Mouse (Mus musculus): ENCODE measurements around the gene Rngtt. TPM values are rescaled to one million over a fixed set of nuclear protein-coding genes. Genes with fewer than 3 reads are reported as not detected.
"Not testable (repeated sequence)": the region's sequence is repeated elsewhere in the genome, so short reads cannot be mapped to it uniquely, and the experiment has no call there.

Gene Rngtt
- polyA plus RNA-seq, 1 experiment from 2014 or later = 16.6 TPM

- not testable (repeated sequence) for H3K9me3 ChIP-seq (replicated peaks); H3K27me3 ChIP-seq; H3K36me3 ChIP-seq; H3K4me2 ChIP-seq; H3K27ac ChIP-seq; H3K4me1 ChIP-seq (replicated peaks); H3K4me3 ChIP-seq; H3K9ac ChIP-seq; ATAC-seq (replicated peaks; ENCODE audit: insufficient number of reproducible peaks, insufficient read depth, low FRiP score, low read depth)
- 76% methylated on average over 8 of the region's 8 CpGs for WGBS
Measured at GRCm38 (mm10) chr4:33450356-33450755, 140.2 kb downstream of the Rngtt start.

GRCm38 (mm10) chr4:33459851-33460250, 149.7 kb downstream of the Rngtt start:
- no peak for ATAC-seq (replicated peaks; ENCODE audit: insufficient number of reproducible peaks, insufficient read depth, low FRiP score, low read depth)
- Histone ChIP-seq H3K4me1 (replicated peaks) (no peaks in the 10 kb centered on the region), H3K27me3 (no peaks in the 10 kb centered on the region), H3K4me2 (no peak overlapping the region), H3K27ac (no peak overlapping the region), H3K36me3 (no peaks in the 10 kb centered on the region), H3K4me3 (no peak overlapping the region), H3K9ac (no peak overlapping the region), H3K9me3 (replicated peaks) (no peaks in the 10 kb centered on the region)
- 95% methylated on average over 3 of the region's 3 CpGs for WGBS

GRCm38 (mm10) chr4:33464432-33464831, 154.3 kb downstream of the Rngtt start:
- Histone ChIP-seq H3K9me3 (replicated peaks) (no peaks in the 10 kb centered on the region), H3K27ac (no peak overlapping the region), H3K4me3 (no peak overlapping the region), H3K4me1 (replicated peaks) (no peaks in the 10 kb centered on the region), H3K4me2 (no peak overlapping the region), H3K27me3 (no peaks in the 10 kb centered on the region), H3K9ac (no peak overlapping the region), H3K36me3 (no peaks in the 10 kb centered on the region)
- WGBS = 70% methylated on average over 1 of the region's 1 CpGs
- ATAC-seq (replicated peaks; ENCODE audit: insufficient number of reproducible peaks, insufficient read depth, low FRiP score, low read depth) = no peak

- ATAC-seq (replicated peaks; ENCODE audit: insufficient number of reproducible peaks, insufficient read depth, low FRiP score, low read depth) = no peak
- no peaks in the 10 kb centered on the region for H3K4me1 ChIP-seq (replicated peaks)
- WGBS = 89% methylated on average over 3 of the region's 3 CpGs
Measured at GRCm38 (mm10) chr4:33465871-33466270, 155.8 kb downstream of the Rngtt start.

GRCm38 (mm10) chr4:33466970-33467399, 156.9 kb downstream of the Rngtt start:
- no peak overlapping the region for H3K27ac ChIP-seq
- H3K4me3 ChIP-seq = no peak overlapping the region
- no peaks in the 10 kb centered on the region for H3K27me3 ChIP-seq
- H3K9ac ChIP-seq = no peak overlapping the region
- 29% methylated on average over 2 of the region's 2 CpGs for WGBS
- no peaks in the 10 kb centered on the region for H3K4me1 ChIP-seq (replicated peaks)
- no peak for ATAC-seq (replicated peaks; ENCODE audit: insufficient number of reproducible peaks, insufficient read depth, low FRiP score, low read depth)
- H3K4me2 ChIP-seq = no peak overlapping the region
- no peaks in the 10 kb centered on the region for H3K36me3 ChIP-seq
- no peaks in the 10 kb centered on the region for H3K9me3 ChIP-seq (replicated peaks)

More at GRCm38 (mm10) chr4:33465871-33466270, 155.8 kb downstream of the Rngtt start:
- Histone ChIP-seq H3K4me2 (no peak overlapping the region), H3K4me3 (no peak overlapping the region), H3K9me3 (replicated peaks) (no peaks in the 10 kb centered on the region), H3K27me3 (no peaks in the 10 kb centered on the region), H3K27ac (no peak overlapping the region), H3K9ac (no peak overlapping the region), H3K36me3 (no peaks in the 10 kb centered on the region)

DNA sequence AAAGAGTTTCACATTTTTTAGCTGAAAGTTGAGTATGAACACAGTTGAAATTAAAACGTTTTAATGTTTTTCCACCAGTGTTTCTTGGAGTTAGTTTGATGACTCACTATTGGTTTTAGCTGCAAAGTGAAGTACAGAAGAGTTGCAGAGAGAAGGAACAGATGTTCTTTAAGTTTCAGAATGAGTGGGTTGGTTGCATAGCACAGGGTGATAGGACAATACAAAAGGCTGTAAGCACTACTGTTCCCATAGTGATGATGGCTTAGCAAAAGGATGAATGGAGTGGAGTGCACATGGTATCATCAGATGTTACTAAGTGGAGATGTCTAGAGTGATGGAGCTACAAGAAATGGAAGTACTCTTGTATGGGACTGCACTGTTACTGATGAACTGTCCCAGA, 157.5 kb downstream of the Rngtt start:
- 65% methylated on average over 1 of the region's 1 CpGs for WGBS
- no peaks in the 10 kb centered on the region for H3K36me3 ChIP-seq
- H3K27ac ChIP-seq = no peak overlapping the region
- no peak for ATAC-seq (replicated peaks; ENCODE audit: insufficient number of reproducible peaks, insufficient read depth, low FRiP score, low read depth)
- no peaks in the 10 kb centered on the region for H3K9me3 ChIP-seq (replicated peaks)
- H3K4me3 ChIP-seq = no peak overlapping the region
- H3K4me1 ChIP-seq (replicated peaks) = no peaks in the 10 kb centered on the region
- no peaks in the 10 kb centered on the region for H3K27me3 ChIP-seq
- H3K9ac ChIP-seq = no peak overlapping the region
- no peak overlapping the region for H3K4me2 ChIP-seq

DNA sequence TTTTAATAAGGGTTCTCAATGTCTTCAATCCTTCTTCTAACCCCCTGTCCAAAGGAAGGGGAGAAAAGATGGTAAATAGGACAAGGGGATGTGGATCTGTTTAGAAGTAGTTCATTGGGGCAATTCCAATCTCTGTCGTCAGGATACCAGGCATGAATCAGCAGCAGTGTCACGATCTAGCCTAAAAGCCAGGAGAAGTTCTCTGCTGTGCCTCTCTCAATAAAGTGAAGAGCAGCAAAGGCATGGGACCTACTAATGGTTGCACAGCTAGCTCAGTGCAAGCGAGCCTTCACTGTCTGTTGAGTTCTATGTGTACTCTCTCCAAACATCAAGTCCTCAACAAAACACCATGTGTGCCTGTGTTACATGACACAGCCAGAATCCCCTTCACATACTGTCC, 158.0 kb downstream of the Rngtt start:
- whole genome bisulfite sequencing = 95% methylated on average over 3 of the region's 3 CpGs
- H3K27ac ChIP-seq = no peak overlapping the region
- ATAC-seq (replicated peaks; ENCODE audit: insufficient number of reproducible peaks, insufficient read depth, low FRiP score, low read depth) = no peak
- H3K27me3 ChIP-seq = no peaks in the 10 kb centered on the region
- H3K36me3 ChIP-seq = no peaks in the 10 kb centered on the region
- no peak overlapping the region for H3K9ac ChIP-seq
- no peak overlapping the region for H3K4me2 ChIP-seq
- no peaks in the 10 kb centered on the region for H3K4me1 ChIP-seq (replicated peaks)
- no peaks in the 10 kb centered on the region for H3K9me3 ChIP-seq (replicated peaks)
- no peak overlapping the region for H3K4me3 ChIP-seq

- no peak overlapping the region for H3K9ac ChIP-seq
- no peaks in the 10 kb centered on the region for H3K4me1 ChIP-seq (replicated peaks)
- no peak overlapping the region for H3K4me3 ChIP-seq
- no peaks in the 10 kb centered on the region for H3K27me3 ChIP-seq
- 88% methylated on average over 1 of the region's 1 CpGs for WGBS
- no peak overlapping the region for H3K4me2 ChIP-seq
- H3K36me3 ChIP-seq = no peaks in the 10 kb centered on the region
- H3K9me3 ChIP-seq (replicated peaks) = no peaks in the 10 kb centered on the region
- H3K27ac ChIP-seq = no peak overlapping the region
- ATAC-seq (replicated peaks; ENCODE audit: insufficient number of reproducible peaks, insufficient read depth, low FRiP score, low read depth) = no peak
Measured at GRCm38 (mm10) chr4:33470671-33471302, 160.7 kb downstream of the Rngtt start.

DNA sequence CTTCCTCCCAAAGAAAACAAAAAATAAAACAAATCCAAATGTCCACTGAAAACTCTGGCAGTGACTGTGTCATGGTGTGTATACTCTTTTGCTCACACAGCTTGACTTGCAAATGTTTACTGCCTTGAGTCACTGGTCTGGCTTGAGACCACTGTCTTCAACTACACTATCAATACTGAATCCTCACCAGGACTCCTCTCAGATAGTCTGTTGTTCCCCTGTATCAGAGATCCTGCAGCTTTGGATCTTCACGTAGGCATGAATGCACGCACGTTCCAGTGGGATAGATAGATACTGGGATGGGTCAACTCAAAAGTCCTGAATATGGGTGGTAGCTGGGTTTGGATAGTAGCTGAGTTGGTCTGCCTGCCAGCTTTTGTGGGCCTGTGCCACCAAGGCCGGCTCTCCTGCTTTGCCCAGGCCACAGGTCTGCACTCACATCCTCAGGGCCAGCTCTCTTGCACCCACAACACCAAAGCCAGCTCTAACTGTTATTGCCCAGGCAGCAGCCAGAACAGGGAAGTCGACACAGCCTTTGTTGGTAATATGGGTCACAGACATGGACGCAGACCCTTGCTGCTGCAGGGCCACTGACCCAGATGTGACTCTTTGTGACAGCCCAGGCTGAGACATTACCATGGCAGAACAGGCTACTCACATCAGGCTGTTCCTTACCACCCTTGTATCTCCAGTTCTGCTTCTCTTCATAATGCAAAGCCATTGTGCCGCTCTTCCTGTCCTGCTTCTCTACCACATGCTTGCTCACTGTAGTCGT, 168.1 kb downstream of the Rngtt start:
- H3K4me3 ChIP-seq = no peak overlapping the region
- WGBS = 87% methylated on average over 8 of the region's 8 CpGs
- no peaks in the 10 kb centered on the region for H3K36me3 ChIP-seq
- ATAC-seq (replicated peaks; ENCODE audit: insufficient number of reproducible peaks, insufficient read depth, low FRiP score, low read depth) = no peak
- no peaks in the 10 kb centered on the region for H3K4me1 ChIP-seq (replicated peaks)
- no peaks in the 10 kb centered on the region for H3K27me3 ChIP-seq
- H3K4me2 ChIP-seq = no peak overlapping the region
- H3K27ac ChIP-seq = no peak overlapping the region
- H3K9ac ChIP-seq = no peak overlapping the region
- H3K9me3 ChIP-seq (replicated peaks) = no peaks in the 10 kb centered on the region

DNA sequence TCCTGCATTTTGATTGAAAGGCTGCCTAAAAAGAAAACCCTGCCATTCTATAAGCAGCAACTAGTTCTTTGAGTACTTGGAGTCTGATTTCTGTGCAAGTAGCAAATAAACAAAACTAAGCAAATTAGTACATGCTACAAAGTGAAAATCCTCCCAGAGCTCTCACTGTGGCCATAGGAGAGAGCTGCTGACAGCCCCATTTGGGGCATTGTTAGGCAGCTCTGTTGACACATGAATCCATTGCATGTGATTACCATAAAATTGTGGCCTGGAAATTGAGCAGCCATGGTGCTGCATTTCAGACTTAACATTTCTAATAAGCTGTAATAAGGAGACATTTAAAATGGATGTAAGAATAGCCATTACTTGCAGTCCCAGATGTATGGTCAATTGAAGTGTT, 171.6 kb downstream of the Rngtt start:
- H3K36me3 ChIP-seq = no peaks in the 10 kb centered on the region
- H3K4me1 ChIP-seq (replicated peaks) = no peaks in the 10 kb centered on the region
- no peak overlapping the region for H3K4me3 ChIP-seq
- no peak for ATAC-seq (replicated peaks; ENCODE audit: insufficient number of reproducible peaks, insufficient read depth, low FRiP score, low read depth)
- H3K27ac ChIP-seq = no peak overlapping the region
- no peaks in the 10 kb centered on the region for H3K27me3 ChIP-seq
- H3K4me2 ChIP-seq = no peak overlapping the region
- no peak overlapping the region for H3K9ac ChIP-seq
- H3K9me3 ChIP-seq (replicated peaks) = no peaks in the 10 kb centered on the region

DNA sequence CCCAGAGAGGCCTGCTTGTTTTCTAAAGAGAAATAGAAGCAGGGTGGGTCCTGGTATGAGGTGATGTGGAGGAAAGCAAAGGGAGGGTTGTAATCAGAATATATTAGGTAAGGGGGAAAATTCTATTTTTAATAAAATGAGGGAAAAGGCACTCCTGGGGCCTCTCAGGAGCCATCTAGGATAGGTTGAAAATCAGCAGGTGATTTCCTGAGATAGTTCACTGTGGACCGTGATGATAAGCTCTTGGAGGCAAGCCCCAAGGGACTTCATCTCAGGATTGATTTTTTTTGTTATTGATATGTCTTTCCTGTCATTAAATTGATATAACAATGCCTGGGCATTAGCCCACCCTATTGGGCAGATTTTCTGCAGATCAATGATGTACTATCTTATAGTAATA, 175.9 kb downstream of the Rngtt start:
- WGBS = 85% methylated on average over 1 of the region's 1 CpGs
- no peak overlapping the region for H3K4me3 ChIP-seq
- no peak overlapping the region for H3K27ac ChIP-seq
- ATAC-seq (replicated peaks; ENCODE audit: insufficient number of reproducible peaks, insufficient read depth, low FRiP score, low read depth) = no peak
- no peaks in the 10 kb centered on the region for H3K9me3 ChIP-seq (replicated peaks)
- H3K27me3 ChIP-seq = no peaks in the 10 kb centered on the region
- no peaks in the 10 kb centered on the region for H3K4me1 ChIP-seq (replicated peaks)
- H3K4me2 ChIP-seq = no peak overlapping the region
- H3K36me3 ChIP-seq = no peaks in the 10 kb centered on the region
- no peak overlapping the region for H3K9ac ChIP-seq

DNA sequence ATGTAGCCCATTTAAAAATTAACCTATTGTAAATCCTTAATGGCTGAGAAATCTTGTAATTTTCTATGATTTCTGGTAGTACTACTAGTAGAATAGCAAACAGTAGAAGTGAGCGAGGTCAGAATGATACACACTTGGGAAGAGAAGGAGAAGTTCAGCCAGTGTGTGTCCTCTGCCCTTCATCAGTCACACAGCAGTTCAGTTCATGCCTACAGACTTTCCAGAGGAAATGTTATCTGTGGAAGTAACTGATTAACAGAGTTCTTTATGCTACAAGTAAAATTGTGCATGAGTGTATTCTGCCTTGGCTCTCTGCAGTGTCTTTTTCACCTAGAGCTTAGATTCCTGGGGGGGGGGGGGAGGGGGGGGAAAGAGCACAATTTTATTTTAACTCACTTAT, 181.0 kb downstream of the Rngtt start:
- Histone ChIP-seq H3K4me2 (no peak overlapping the region), H3K9ac (no peak overlapping the region), H3K36me3 (no peaks in the 10 kb centered on the region), H3K27ac (no peak overlapping the region), H3K4me1 (replicated peaks) (no peaks in the 10 kb centered on the region), H3K4me3 (no peak overlapping the region), H3K9me3 (replicated peaks) (peaks cover 5% of the 10 kb centered on the region; the same call in 1 of the 2 replicates), H3K27me3 (no peaks in the 10 kb centered on the region)
- no peak for ATAC-seq (replicated peaks; ENCODE audit: insufficient number of reproducible peaks, insufficient read depth, low FRiP score, low read depth)
- 63% methylated on average over 1 of the region's 1 CpGs for WGBS

Data from heart, embryonic 15.5 days (tissue).